Mouse (Mus musculus) kidney, adult 18-20 months (tissue): ENCODE data around the gene Serpinb7.

ENCODE experiments used
- DNase-seq: peaks from one replicate; pipeline ENCODE4 v3.0.0; 2021

The Serpinb7 gene

GRCm38 (mm10) chr1:107496789-107497188, 97.3 kb downstream of the Serpinb7 start:
- no peak for DNase-seq

- no peak for DNase-seq
Measured at GRCm38 (mm10) chr1:107502025-107502424, 102.6 kb downstream of the Serpinb7 start.
